Mouse (Mus musculus) right cerebral cortex, adult 18-20 months (tissue): ENCODE results near the gene B3gat2.

Experiments used
- DNase-seq: peaks from one replicate; pipeline ENCODE4 v3.0.0; 2022; ENCODE audit warnings: mixed read lengths

B3gat2 gene

GRCm38 (mm10) chr1:23761502-23762135, at the start of gene B3gat2:
Gene B3gat2, plus strand, starts transcription at chr1:23761753.
- peak; percentile 43 for DNase-seq

- no peak for DNase-seq
These were observed 41.2 kb upstream of the B3gat2 start for GRCm38 (mm10) chr1:23720326-23720725.

GRCm38 (mm10) chr1:23721036-23721435, 40.5 kb upstream of the B3gat2 start:
- DNase-seq: no peak

- DNase-seq: no peak
These were observed 38.8 kb upstream of the B3gat2 start for GRCm38 (mm10) chr1:23722469-23723372.

GRCm38 (mm10) chr1:23731324-23731723, 30.2 kb upstream of the B3gat2 start:
- no peak for DNase-seq

GRCm38 (mm10) chr1:23750864-23751532, 10.6 kb upstream of the B3gat2 start:
- no peak for DNase-seq

- DNase-seq: no peak
These were observed 8.5 kb upstream of the B3gat2 start for GRCm38 (mm10) chr1:23753091-23753490.

GRCm38 (mm10) chr1:23753591-23753990, 8.0 kb upstream of the B3gat2 start:
- DNase-seq: no peak

- no peak for DNase-seq
These were observed 7.2 kb upstream of the B3gat2 start for GRCm38 (mm10) chr1:23754340-23754739.

GRCm38 (mm10) chr1:23754967-23755366, 6.6 kb upstream of the B3gat2 start:
- DNase-seq: no peak

- no peak for DNase-seq
These were observed 659 bp downstream of the B3gat2 start for GRCm38 (mm10) chr1:23762136-23762687.

GRCm38 (mm10) chr1:23762782-23763630, 1.5 kb downstream of the B3gat2 start:
- DNase-seq: peak; percentile 94

- no peak for DNase-seq
These were observed 2.2 kb downstream of the B3gat2 start for GRCm38 (mm10) chr1:23763726-23764125.

- no peak for DNase-seq
These were observed 3.2 kb downstream of the B3gat2 start for GRCm38 (mm10) chr1:23764710-23765109.

- DNase-seq: no peak
These were observed 11.5 kb downstream of the B3gat2 start for GRCm38 (mm10) chr1:23773039-23773438.

- peak; percentile 52 for DNase-seq
These were observed 31.4 kb downstream of the B3gat2 start for GRCm38 (mm10) chr1:23792737-23793533.

- DNase-seq: no peak
These were observed 36.8 kb downstream of the B3gat2 start for GRCm38 (mm10) chr1:23798306-23798705.

GRCm38 (mm10) chr1:23821615-23822014, 60.1 kb downstream of the B3gat2 start:
- DNase-seq: no peak

GRCm38 (mm10) chr1:23826887-23827758, 65.6 kb downstream of the B3gat2 start:
- peak; percentile 42 for DNase-seq

GRCm38 (mm10) chr1:23834246-23834645, 72.7 kb downstream of the B3gat2 start:
- no peak for DNase-seq
